Mouse (Mus musculus) forebrain, embryonic 12.5 days (tissue): ENCODE results near the gene Smoc1. TPM values are rescaled to one million over a fixed set of nuclear protein-coding genes. Genes with fewer than 3 reads are reported as not detected.

Experiments used
- ATAC-seq: fragments of 200-750 bp; cut with Nextera tagmentation; 2 replicates; pipeline ENCODE4 v1.8.0; 2017; ENCODE audit warnings: moderate TSS enrichment; ENCODE audit not compliant: low FRiP score
- H3K27ac ChIP-seq: fragments of 300-500 bp; sonication (generic); 2 replicates; pipeline ENCODE4 v1.5.1; 2016; ENCODE audit warnings: mild to moderate bottlenecking
- H3K27me3 ChIP-seq: fragments of 300-500 bp; sonication (generic); 2 replicates; pipeline ENCODE4 v1.6.1; 2016; ENCODE audit warnings: mild to moderate bottlenecking
- H3K36me3 ChIP-seq: fragments of 300-500 bp; sonication (generic); replicated peaks from 2 replicates; pipeline ENCODE4 v1.6.1; 2016; ENCODE audit warnings: mild to moderate bottlenecking
- H3K4me1 ChIP-seq: fragments of 300-500 bp; sonication (generic); 2 replicates; pipeline ENCODE4 v1.6.1; 2016
- H3K4me2 ChIP-seq: fragments of 300-500 bp; sonication (generic); 2 replicates; pipeline ENCODE4 v1.6.1; 2016; ENCODE audit warnings: mild to moderate bottlenecking, moderate library complexity
- H3K4me3 ChIP-seq: fragments of 300-500 bp; sonication (generic); replicated peaks from 2 replicates; pipeline ENCODE4 v1.5.1; 2016; ENCODE audit warnings: mild to moderate bottlenecking
- H3K9ac ChIP-seq: fragments of 300-500 bp; sonication (generic); 2 replicates; pipeline ENCODE4 v1.6.1; 2016; ENCODE audit warnings: mild to moderate bottlenecking
- H3K9me3 ChIP-seq: fragments of 300-500 bp; sonication (generic); 2 replicates; pipeline ENCODE4 v1.6.1; 2016
- WGBS: fragments of 180-500 bp; shearing (Covaris S2); methylation state at CpG from one replicate; pipeline ENCODE4 v1.1.7; 2016; 5-methylcytosine and 5-hydroxymethylcytosine counted together
- polyA plus RNA-seq: library from polyadenylated mRNA; unstranded; fragments of >200 nt; fragmentation: Nextera tagmentation; extraction: Ambion mirVana; gene quantifications from 2 replicates; pipeline ENCODE4 v1.2.1, GENCODE M21; 2016

The Smoc1 gene
- polyA plus RNA-seq, 1 experiment from 2014 or later, result 7.3 TPM

DNA sequence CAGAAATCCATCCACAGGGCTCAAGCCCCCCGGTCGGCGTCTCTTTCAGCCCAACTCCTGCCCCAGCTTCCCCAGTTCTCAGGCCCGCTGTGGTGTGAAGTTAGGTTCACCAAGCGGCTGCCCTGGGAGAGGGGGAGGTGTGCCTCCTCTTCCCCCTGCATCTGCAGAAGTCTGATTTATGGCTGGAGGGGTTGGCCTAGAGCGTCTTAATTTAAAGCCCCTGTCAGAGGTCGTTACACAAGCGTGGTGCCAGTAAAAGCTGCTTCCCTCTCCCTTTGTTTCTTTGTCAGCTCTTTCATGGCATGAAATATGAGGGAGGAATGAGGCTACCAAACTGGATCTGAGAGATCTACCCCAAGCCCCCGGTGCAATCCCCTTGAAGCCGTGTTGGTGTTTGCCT lies 139.5 kb downstream of the Smoc1 start:
- Histone ChIP-seq H3K27me3 (0 out of 2 replicates have a peak, but pooled peaks cover 6% of the 10 kb centered on the region), H3K9ac (0 out of 2 replicates have a peak overlapping the region, but pooled peaks have one; percentile 2), H3K4me1 (peaks cover 8% of the 10 kb centered on the region), H3K9me3 (no peaks in the 10 kb centered on the region), H3K4me2 (no peak overlapping the region), H3K36me3 (no peaks in the 10 kb centered on the region), H3K4me3 (no peak overlapping the region), H3K27ac (no peak overlapping the region)
- 20% methylated on average over 10 of the region's 10 CpGs for WGBS
- no peak for ATAC-seq

GRCm38 (mm10) chr12:81166615-81167014 lies 140.0 kb downstream of the Smoc1 start:
- Histone ChIP-seq H3K9me3 (no peaks in the 10 kb centered on the region), H3K4me1 (peaks cover 8% of the 10 kb centered on the region), H3K9ac (no peak overlapping the region), H3K4me2 (no peak overlapping the region), H3K27ac (no peak overlapping the region), H3K27me3 (0 out of 2 replicates have a peak, but pooled peaks cover 6% of the 10 kb centered on the region), H3K36me3 (no peaks in the 10 kb centered on the region), H3K4me3 (no peak overlapping the region)
- ATAC-seq, result no peak
- WGBS, result 91% methylated on average over 8 of the region's 8 CpGs

- Histone ChIP-seq H3K9me3 (no peaks in the 10 kb centered on the region), H3K36me3 (no peaks in the 10 kb centered on the region), H3K27me3 (0 out of 2 replicates have a peak, but pooled peaks cover 6% of the 10 kb centered on the region), H3K27ac (no peak overlapping the region), H3K4me1 (peaks cover 8% of the 10 kb centered on the region), H3K4me2 (no peak overlapping the region), H3K4me3 (no peak overlapping the region), H3K9ac (no peak overlapping the region)
- ATAC-seq, result no peak
- WGBS, result 94% methylated on average over 9 of the region's 9 CpGs
Observed at GRCm38 (mm10) chr12:81167142-81167541, 140.5 kb downstream of the Smoc1 start.

- WGBS, result 94% methylated on average over 7 of the region's 7 CpGs
- H3K27ac ChIP-seq, result no peak overlapping the region
- ATAC-seq, result no peak
- 0 out of 2 replicates have a peak, but pooled peaks cover 6% of the 10 kb centered on the region for H3K27me3 ChIP-seq
- peaks cover 8% of the 10 kb centered on the region for H3K4me1 ChIP-seq
- H3K9me3 ChIP-seq, result no peaks in the 10 kb centered on the region
- H3K9ac ChIP-seq, result no peak overlapping the region
- no peak overlapping the region for H3K4me2 ChIP-seq
- no peaks in the 10 kb centered on the region for H3K36me3 ChIP-seq
- H3K4me3 ChIP-seq, result no peak overlapping the region
Observed at GRCm38 (mm10) chr12:81168031-81168430, 141.4 kb downstream of the Smoc1 start.

DNA sequence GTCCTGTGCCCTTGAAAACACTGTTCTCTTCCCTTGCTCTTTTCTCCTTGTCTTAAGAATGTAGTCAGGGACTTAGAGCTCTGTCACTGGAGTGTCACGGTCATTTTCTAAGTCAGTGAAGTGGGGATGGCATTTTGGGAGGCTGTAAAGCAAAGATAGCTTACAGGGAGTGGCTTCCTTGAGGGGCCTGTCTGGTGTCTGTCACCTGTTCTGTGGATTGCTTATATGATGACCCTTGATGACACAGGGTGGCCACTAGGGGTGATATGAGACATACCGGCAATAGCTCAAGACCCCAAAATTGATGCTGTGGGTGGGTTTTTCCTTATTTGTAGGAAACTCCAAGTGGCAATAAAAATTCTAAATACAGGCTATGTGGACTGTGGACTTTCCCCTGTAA lies 141.9 kb downstream of the Smoc1 start:
- ATAC-seq, result no peak
- Histone ChIP-seq H3K27me3 (0 out of 2 replicates have a peak, but pooled peaks cover 6% of the 10 kb centered on the region), H3K27ac (no peak overlapping the region), H3K4me3 (no peak overlapping the region), H3K9me3 (no peaks in the 10 kb centered on the region), H3K4me1 (peaks cover 8% of the 10 kb centered on the region), H3K9ac (no peak overlapping the region), H3K4me2 (no peak overlapping the region), H3K36me3 (no peaks in the 10 kb centered on the region)
- WGBS, result 87% methylated on average over 2 of the region's 2 CpGs

GRCm38 (mm10) chr12:81170076-81170475 lies 143.5 kb downstream of the Smoc1 start:
- no peaks in the 10 kb centered on the region for H3K36me3 ChIP-seq
- WGBS, result 73% methylated on average over 2 of the region's 2 CpGs

DNA sequence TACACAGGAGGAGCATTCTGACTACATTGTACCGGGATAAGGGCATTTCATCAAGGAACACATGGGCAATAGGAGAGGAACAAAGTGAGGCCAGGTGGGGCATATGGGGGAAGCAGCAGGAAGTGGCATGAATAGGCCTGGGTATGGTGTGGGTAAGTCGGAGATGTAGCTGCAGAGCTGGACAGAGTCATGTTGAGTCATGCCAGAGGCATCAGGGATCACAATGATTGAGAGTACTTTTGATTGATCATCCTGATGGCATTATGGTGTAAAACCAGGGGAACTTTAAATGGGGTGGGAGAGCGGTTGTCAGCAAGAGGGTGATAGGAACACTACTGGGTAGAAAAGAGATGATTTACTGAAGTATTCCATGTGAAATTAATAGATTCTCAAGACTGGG lies 146.4 kb downstream of the Smoc1 start:
- H3K27me3 ChIP-seq, result no peaks in the 10 kb centered on the region
- no peak overlapping the region for H3K9ac ChIP-seq
- H3K9me3 ChIP-seq, result no peaks in the 10 kb centered on the region
- H3K4me3 ChIP-seq, result no peak overlapping the region
- 87% methylated on average over 3 of the region's 3 CpGs for WGBS
- ATAC-seq, result no peak
- no peaks in the 10 kb centered on the region for H3K36me3 ChIP-seq
- no peak overlapping the region for H3K27ac ChIP-seq
- H3K4me2 ChIP-seq, result no peak overlapping the region
- H3K4me1 ChIP-seq, result peaks cover 9% of the 10 kb centered on the region; the same call in 1 of the 2 replicates

More at GRCm38 (mm10) chr12:81170076-81170475, 143.5 kb downstream of the Smoc1 start:
- Histone ChIP-seq H3K27ac (no peak overlapping the region), H3K4me1 (peaks cover 8% of the 10 kb centered on the region), H3K9me3 (no peaks in the 10 kb centered on the region), H3K27me3 (0 out of 2 replicates have a peak, but pooled peaks cover 6% of the 10 kb centered on the region), H3K9ac (no peak overlapping the region), H3K4me3 (no peak overlapping the region), H3K4me2 (no peak overlapping the region)
- no peak for ATAC-seq

GRCm38 (mm10) chr12:81173893-81174292 lies 147.3 kb downstream of the Smoc1 start:
- no peak overlapping the region for H3K9ac ChIP-seq
- no peak for ATAC-seq
- H3K9me3 ChIP-seq, result no peaks in the 10 kb centered on the region
- no peak overlapping the region for H3K27ac ChIP-seq
- H3K4me1 ChIP-seq, result peaks cover 9% of the 10 kb centered on the region; the same call in 1 of the 2 replicates
- H3K4me2 ChIP-seq, result no peak overlapping the region
- no peak overlapping the region for H3K4me3 ChIP-seq
- H3K27me3 ChIP-seq, result no peaks in the 10 kb centered on the region
- 96% methylated on average over 4 of the region's 4 CpGs for WGBS
- no peaks in the 10 kb centered on the region for H3K36me3 ChIP-seq

DNA sequence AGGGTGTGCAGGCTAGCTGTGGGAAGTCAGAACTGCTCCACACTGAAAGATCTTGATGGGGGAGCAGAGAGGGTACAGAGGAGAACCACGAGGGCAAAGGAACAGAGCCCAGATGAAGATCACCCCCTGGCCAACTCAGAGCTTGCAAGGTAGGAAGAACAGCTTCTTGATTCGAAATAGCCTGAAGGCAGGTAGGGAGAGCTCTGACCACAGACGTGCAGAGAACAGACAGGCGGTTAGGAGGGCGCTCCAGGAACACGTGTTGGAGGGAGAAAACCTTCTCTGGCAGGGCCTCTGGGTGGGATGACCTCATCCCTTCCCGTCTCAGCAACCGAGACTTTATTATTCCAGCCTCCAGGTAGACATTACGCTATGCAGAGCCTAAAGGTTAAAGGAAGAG lies 148.6 kb downstream of the Smoc1 start:
- Histone ChIP-seq H3K4me2 (no peak overlapping the region), H3K36me3 (no peaks in the 10 kb centered on the region), H3K4me3 (no peak overlapping the region), H3K4me1 (peaks cover 9% of the 10 kb centered on the region; the same call in 1 of the 2 replicates), H3K27ac (no peak overlapping the region), H3K9ac (no peak overlapping the region), H3K9me3 (no peaks in the 10 kb centered on the region), H3K27me3 (no peaks in the 10 kb centered on the region)
- 66% methylated on average over 9 of the region's 9 CpGs for WGBS
- ATAC-seq, result no peak

DNA sequence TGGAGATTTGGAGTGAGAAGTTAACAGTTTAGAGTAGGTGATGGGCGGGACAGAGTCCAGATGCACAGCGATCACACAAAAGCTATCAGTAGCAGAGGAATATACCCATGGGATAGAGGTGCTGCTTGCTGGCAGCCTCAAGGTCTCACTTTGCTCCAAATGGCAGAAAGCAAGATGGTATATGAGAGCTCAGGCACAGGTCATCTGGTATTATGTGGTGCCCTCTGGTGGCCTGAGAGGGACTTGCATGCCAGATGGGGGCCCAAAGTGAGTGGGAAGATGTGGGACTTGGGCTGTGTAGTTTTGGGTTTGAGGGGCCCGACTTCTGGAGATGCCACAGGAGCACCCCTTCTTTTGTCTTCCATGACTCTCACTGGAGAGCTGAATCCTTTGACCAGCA lies 155.5 kb downstream of the Smoc1 start:
- WGBS, result 47% methylated on average over 3 of the region's 3 CpGs

GRCm38 (mm10) chr12:81184967-81185366 lies 158.4 kb downstream of the Smoc1 start:
- H3K27ac ChIP-seq, result no peak overlapping the region
- no peak overlapping the region for H3K4me2 ChIP-seq
- no peaks in the 10 kb centered on the region for H3K27me3 ChIP-seq
- H3K4me3 ChIP-seq, result no peak overlapping the region
- WGBS, result 82% methylated on average over 2 of the region's 2 CpGs
- H3K36me3 ChIP-seq, result no peaks in the 10 kb centered on the region
- no peaks in the 10 kb centered on the region for H3K4me1 ChIP-seq
- H3K9ac ChIP-seq, result no peak overlapping the region
- H3K9me3 ChIP-seq, result no peaks in the 10 kb centered on the region
- ATAC-seq, result no peak

More for the DNA sequence above, 155.5 kb downstream of the Smoc1 start:
- H3K36me3 ChIP-seq, result no peaks in the 10 kb centered on the region
- no peak overlapping the region for H3K9ac ChIP-seq
- H3K27me3 ChIP-seq, result no peaks in the 10 kb centered on the region
- ATAC-seq, result peak; percentile 55; the same call in 1 of the 2 replicates
- no peak overlapping the region for H3K4me3 ChIP-seq
- H3K27ac ChIP-seq, result no peak overlapping the region
- H3K4me2 ChIP-seq, result no peak overlapping the region
- no peaks in the 10 kb centered on the region for H3K9me3 ChIP-seq
- H3K4me1 ChIP-seq, result no peaks in the 10 kb centered on the region

DNA sequence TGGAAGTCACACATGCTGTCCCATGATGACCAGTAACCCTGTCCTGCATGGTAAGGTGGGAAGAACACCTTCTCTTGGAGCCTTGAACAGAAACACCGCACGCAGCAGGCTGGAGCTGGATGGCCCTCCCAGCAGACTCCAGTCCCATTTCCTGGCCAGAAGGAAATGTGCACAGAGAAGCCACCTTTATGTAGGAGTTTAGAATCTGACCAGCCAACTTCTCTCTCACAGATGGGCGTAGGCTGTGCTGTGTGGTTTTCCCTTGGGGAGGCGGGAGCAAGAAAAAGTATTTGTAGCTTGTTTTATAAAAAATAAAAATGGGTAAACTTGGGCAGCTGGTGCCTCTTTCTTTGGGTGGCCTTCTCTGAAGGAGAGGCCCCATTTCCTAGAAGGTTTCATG lies 159.5 kb downstream of the Smoc1 start:
- Histone ChIP-seq H3K9me3 (no peaks in the 10 kb centered on the region), H3K27ac (no peak overlapping the region), H3K4me2 (no peak overlapping the region), H3K36me3 (no peaks in the 10 kb centered on the region), H3K27me3 (no peaks in the 10 kb centered on the region), H3K4me1 (no peaks in the 10 kb centered on the region), H3K4me3 (no peak overlapping the region), H3K9ac (no peak overlapping the region)
- 91% methylated on average over 4 of the region's 4 CpGs for WGBS
- no peak for ATAC-seq

- Histone ChIP-seq H3K9me3 (no peaks in the 10 kb centered on the region), H3K27ac (no peak overlapping the region), H3K4me3 (no peak overlapping the region), H3K36me3 (no peaks in the 10 kb centered on the region), H3K4me1 (no peaks in the 10 kb centered on the region), H3K27me3 (no peaks in the 10 kb centered on the region), H3K9ac (no peak overlapping the region), H3K4me2 (no peak overlapping the region)
- ATAC-seq, result no peak
- 89% methylated on average over 3 of the region's 3 CpGs for WGBS
Observed at GRCm38 (mm10) chr12:81186668-81187067, 160.1 kb downstream of the Smoc1 start.
